Mouse (Mus musculus): Measurements from ENCODE around the gene Olfr462. TPM values are rescaled to one million over a fixed set of nuclear protein-coding genes. Genes with fewer than 3 reads are reported as not detected.

The Olfr462 gene
- polyA plus RNA-seq, 2 experiments, result not detected

DNA sequence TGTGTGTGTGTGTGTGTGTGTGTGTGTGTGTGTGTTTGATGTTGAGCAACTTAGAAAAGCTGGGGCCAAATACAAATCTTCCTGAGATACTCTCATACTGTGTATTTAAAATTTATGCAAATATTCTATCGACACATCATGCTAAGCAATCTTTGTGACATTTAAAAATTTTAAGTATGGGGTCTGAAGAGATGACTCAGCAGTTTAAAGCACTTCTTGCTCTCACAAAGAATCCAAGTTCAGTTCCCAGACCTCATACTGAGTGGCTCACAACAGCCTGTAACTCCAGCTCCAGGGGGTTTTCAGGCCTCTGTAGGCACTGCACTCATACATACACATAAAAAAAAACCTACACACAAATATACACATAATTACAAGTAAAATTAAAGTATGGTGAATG lies 23.9 kb upstream of the Olfr462 start:
- WGBS, result 96% methylated on average over 1 of the region's 1 CpGs
- no peak for DNase-seq (ENCODE audit: low spot score)
- no peaks in the 10 kb centered on the region for H3K9me3 ChIP-seq (ENCODE audit: control insufficient read depth, low read length)
- H3K4me3 ChIP-seq (replicated peaks; ENCODE audit: low read length), result no peak overlapping the region
- no peaks in the 10 kb centered on the region for H3K27me3 ChIP-seq (ENCODE audit: control insufficient read depth, insufficient read depth, low read length)
- H3K27ac ChIP-seq (replicated peaks; ENCODE audit: low read depth, low read length), result no peak overlapping the region
- ATAC-seq (ENCODE audit: low FRiP score, low read depth), result no peak
- TF ChIP-seq POLR2A (IDR thresholded peaks at IDR 0.05; ENCODE audit: borderline replicate concordance, extremely low read depth, insufficient read depth, insufficient read length), result no peak
- H3K4me1 ChIP-seq (ENCODE audit: control insufficient read depth, insufficient read depth, low read length), result no peaks in the 10 kb centered on the region
- H3K4me2 ChIP-seq (replicated peaks; ENCODE audit: low read depth, low read length, severe bottlenecking), result no peak overlapping the region
- no peaks in the 10 kb centered on the region for H3K36me3 ChIP-seq (ENCODE audit: control insufficient read depth, insufficient read depth, low read length)
- no peak overlapping the region for H3K9ac ChIP-seq (ENCODE audit: low read depth, low read length, severe bottlenecking)

DNA sequence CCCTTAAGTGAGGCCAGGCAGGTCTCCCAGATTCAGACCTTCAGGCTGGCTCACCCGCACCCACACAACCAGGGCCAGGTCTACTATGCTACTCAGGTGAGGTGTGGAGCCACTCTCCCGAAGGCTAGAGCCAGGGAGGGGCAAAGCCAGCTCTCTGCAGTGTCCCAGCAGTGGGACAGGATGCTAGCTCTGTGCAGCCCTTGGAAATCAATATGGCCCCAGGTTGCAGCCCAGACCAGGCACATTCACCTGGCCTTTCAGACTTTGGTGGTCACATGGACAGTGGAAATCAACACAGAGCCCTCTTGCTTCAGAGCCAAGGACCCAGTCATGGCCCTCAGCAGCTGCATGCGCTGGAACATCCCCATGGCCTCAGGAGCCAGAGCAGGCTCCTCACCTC lies 12.3 kb upstream of the Olfr462 start:
- Histone ChIP-seq H3K27ac (replicated peaks; ENCODE audit: low read depth, low read length) (no peak overlapping the region), H3K9ac (ENCODE audit: low read depth, low read length, severe bottlenecking) (no peak overlapping the region), H3K36me3 (ENCODE audit: control insufficient read depth, insufficient read depth, low read length) (no peaks in the 10 kb centered on the region), H3K4me3 (replicated peaks; ENCODE audit: low read length) (no peak overlapping the region), H3K9me3 (ENCODE audit: control insufficient read depth, low read length) (no peaks in the 10 kb centered on the region), H3K4me2 (replicated peaks; ENCODE audit: low read depth, low read length, severe bottlenecking) (no peak overlapping the region), H3K4me1 (ENCODE audit: control insufficient read depth, insufficient read depth, low read length) (no peaks in the 10 kb centered on the region), H3K27me3 (ENCODE audit: control insufficient read depth, insufficient read depth, low read length) (no peaks in the 10 kb centered on the region)
- DNase-seq (ENCODE audit: low spot score) (no peak), ATAC-seq (ENCODE audit: low FRiP score, low read depth) (no peak)
- 80% methylated on average over 3 of the region's 3 CpGs for WGBS
- no peak for TF ChIP-seq POLR2A (IDR thresholded peaks at IDR 0.05; ENCODE audit: borderline replicate concordance, extremely low read depth, insufficient read depth, insufficient read length)

DNA sequence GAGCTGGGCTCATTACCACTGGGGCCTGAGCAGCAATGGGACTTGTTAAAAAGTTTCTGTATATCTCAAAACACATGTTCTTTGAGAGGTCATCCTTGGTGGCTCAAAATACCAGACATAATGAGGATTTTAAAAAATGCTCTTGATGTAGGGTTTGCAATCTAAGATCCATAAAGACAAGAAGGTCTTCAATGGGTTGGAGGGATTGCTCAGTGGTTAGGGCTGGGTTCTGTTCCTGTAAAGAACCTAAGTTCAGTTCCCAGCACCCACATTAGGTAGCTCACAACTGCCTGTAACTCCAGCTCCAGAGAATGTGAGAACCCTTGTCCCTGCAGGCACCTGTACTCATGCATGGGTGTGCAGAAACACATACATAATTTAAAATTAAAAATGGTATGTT lies 5.2 kb upstream of the Olfr462 start, which contains the start of gene Olfr463:
Gene Olfr463 (minus strand): TSS at position 101 of the 400 bp plus-strand sequence.
- Histone ChIP-seq H3K4me1 (ENCODE audit: control insufficient read depth, insufficient read depth, low read length) (no peaks in the 10 kb centered on the region), H3K4me3 (replicated peaks; ENCODE audit: low read length) (no peak within 1 kb of the TSS), H3K27me3 (ENCODE audit: control insufficient read depth, insufficient read depth, low read length) (no peaks in the 10 kb centered on the region), H3K27ac (replicated peaks; ENCODE audit: low read depth, low read length) (no peak within 1 kb of the TSS), H3K9me3 (ENCODE audit: control insufficient read depth, low read length) (no peaks in the 10 kb centered on the region), H3K36me3 (ENCODE audit: control insufficient read depth, insufficient read depth, low read length) (no peaks in the 10 kb centered on the region), H3K4me2 (replicated peaks; ENCODE audit: low read depth, low read length, severe bottlenecking) (no peak within 1 kb of the TSS), H3K9ac (ENCODE audit: low read depth, low read length, severe bottlenecking) (no peak within 1 kb of the TSS)
- no peak for ATAC-seq (ENCODE audit: low FRiP score, low read depth)
- TF ChIP-seq POLR2A (IDR thresholded peaks at IDR 0.05; ENCODE audit: borderline replicate concordance, extremely low read depth, insufficient read depth, insufficient read length), result no peak
- no peak for DNase-seq (ENCODE audit: low spot score)

DNA sequence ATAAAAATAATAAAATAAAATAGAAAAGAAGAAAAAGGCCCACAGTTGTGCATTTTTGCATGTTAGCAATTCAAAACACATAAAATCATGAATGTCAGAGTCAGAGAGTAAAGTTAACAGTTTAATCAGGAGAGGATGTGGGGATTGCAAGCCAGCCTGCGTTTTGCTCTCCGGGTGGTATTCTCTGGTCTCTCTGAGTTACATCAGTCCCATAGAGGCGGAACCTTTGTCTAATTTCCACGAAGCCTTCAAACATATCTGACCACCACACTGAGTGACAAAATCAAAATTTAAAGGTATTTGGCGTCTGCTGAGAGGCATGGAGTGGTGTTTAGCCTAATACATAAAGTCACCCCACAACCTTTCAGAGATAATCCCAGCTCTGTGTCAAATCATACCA lies 7.2 kb downstream of the Olfr462 start:
- TF ChIP-seq POLR2A (IDR thresholded peaks at IDR 0.05; ENCODE audit: borderline replicate concordance, extremely low read depth, insufficient read depth, insufficient read length), result no peak
- 74% methylated on average over 5 of the region's 5 CpGs for WGBS
- ATAC-seq (ENCODE audit: low FRiP score, low read depth) (no peak), DNase-seq (ENCODE audit: low spot score) (no peak)
- H3K4me3 ChIP-seq (replicated peaks; ENCODE audit: low read length), result no peak overlapping the region
- H3K4me2 ChIP-seq (replicated peaks; ENCODE audit: low read depth, low read length, severe bottlenecking), result no peak overlapping the region
- no peak overlapping the region for H3K9ac ChIP-seq (ENCODE audit: low read depth, low read length, severe bottlenecking)
- H3K4me1 ChIP-seq (ENCODE audit: control insufficient read depth, insufficient read depth, low read length), result 0 out of 2 replicates have a peak, but pooled peaks cover 2% of the 10 kb centered on the region
- no peaks in the 10 kb centered on the region for H3K9me3 ChIP-seq (ENCODE audit: control insufficient read depth, low read length)
- no peak overlapping the region for H3K27ac ChIP-seq (replicated peaks; ENCODE audit: low read depth, low read length)
- H3K27me3 ChIP-seq (ENCODE audit: control insufficient read depth, insufficient read depth, low read length), result no peaks in the 10 kb centered on the region
- no peaks in the 10 kb centered on the region for H3K36me3 ChIP-seq (ENCODE audit: control insufficient read depth, insufficient read depth, low read length)

DNA sequence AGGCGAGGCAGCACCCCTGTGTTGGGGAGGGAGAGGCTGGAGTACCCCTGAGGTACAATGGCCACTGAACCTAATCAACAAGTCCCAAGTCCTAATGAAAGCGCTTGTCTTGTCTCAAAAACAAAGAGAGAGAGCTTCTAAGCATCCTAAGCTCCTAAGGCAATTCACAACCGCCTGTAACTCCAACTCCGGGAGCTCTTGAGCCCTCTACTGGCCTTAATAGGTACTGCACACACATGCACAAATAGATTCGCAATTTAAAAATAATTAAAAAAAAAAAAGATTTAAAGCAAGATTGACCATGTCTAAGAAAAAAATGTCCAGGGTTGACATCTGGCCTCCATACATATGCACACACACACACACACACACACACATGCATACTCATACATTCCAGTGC lies 8.6 kb downstream of the Olfr462 start:
- no peaks in the 10 kb centered on the region for H3K27me3 ChIP-seq (ENCODE audit: control insufficient read depth, insufficient read depth, low read length)
- no peaks in the 10 kb centered on the region for H3K36me3 ChIP-seq (ENCODE audit: control insufficient read depth, insufficient read depth, low read length)
- H3K27ac ChIP-seq (replicated peaks; ENCODE audit: low read depth, low read length), result no peak overlapping the region
- H3K9me3 ChIP-seq (ENCODE audit: control insufficient read depth, low read length), result no peaks in the 10 kb centered on the region
- H3K4me2 ChIP-seq (replicated peaks; ENCODE audit: low read depth, low read length, severe bottlenecking), result no peak overlapping the region
- 40% methylated on average over 5 of the region's 5 CpGs for WGBS
- no peak for DNase-seq (ENCODE audit: low spot score)
- no peak overlapping the region for H3K4me3 ChIP-seq (replicated peaks; ENCODE audit: low read length)
- 0 out of 2 replicates have a peak, but pooled peaks cover 2% of the 10 kb centered on the region for H3K4me1 ChIP-seq (ENCODE audit: control insufficient read depth, insufficient read depth, low read length)
- no peak for ATAC-seq (ENCODE audit: low FRiP score, low read depth)
- TF ChIP-seq POLR2A (IDR thresholded peaks at IDR 0.05; ENCODE audit: borderline replicate concordance, extremely low read depth, insufficient read depth, insufficient read length), result no peak
- no peak overlapping the region for H3K9ac ChIP-seq (ENCODE audit: low read depth, low read length, severe bottlenecking)

DNA sequence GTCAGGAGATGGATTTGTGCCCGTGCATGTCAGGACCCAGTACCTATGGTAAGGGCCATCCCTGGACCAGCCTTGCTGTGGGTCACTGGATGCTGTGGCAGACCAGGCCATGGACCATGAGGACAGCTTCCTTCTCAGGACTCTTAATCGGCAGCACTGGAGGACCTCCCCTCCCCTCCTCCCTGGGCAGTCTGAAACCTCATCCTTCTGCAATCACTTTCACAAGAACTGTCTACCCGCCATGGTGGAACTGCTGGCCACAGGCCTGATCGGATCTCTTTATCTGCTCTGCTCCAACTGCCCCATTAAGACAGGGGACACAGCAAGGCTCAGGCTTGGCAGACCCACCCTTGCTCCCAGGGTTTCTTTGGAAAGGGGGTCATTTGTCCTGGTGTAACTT lies 10.4 kb downstream of the Olfr462 start:
- H3K9ac ChIP-seq (ENCODE audit: low read depth, low read length, severe bottlenecking), result no peak overlapping the region
- no peak overlapping the region for H3K4me3 ChIP-seq (replicated peaks; ENCODE audit: low read length)
- no peak for DNase-seq (ENCODE audit: low spot score)
- H3K4me1 ChIP-seq (ENCODE audit: control insufficient read depth, insufficient read depth, low read length), result 0 out of 2 replicates have a peak, but pooled peaks cover 2% of the 10 kb centered on the region
- TF ChIP-seq POLR2A (IDR thresholded peaks at IDR 0.05; ENCODE audit: borderline replicate concordance, extremely low read depth, insufficient read depth, insufficient read length), result no peak
- no peak overlapping the region for H3K4me2 ChIP-seq (replicated peaks; ENCODE audit: low read depth, low read length, severe bottlenecking)
- H3K36me3 ChIP-seq (ENCODE audit: control insufficient read depth, insufficient read depth, low read length), result no peaks in the 10 kb centered on the region
- no peak for ATAC-seq (ENCODE audit: low FRiP score, low read depth)
- no peaks in the 10 kb centered on the region for H3K9me3 ChIP-seq (ENCODE audit: control insufficient read depth, low read length)
- H3K27me3 ChIP-seq (ENCODE audit: control insufficient read depth, insufficient read depth, low read length), result no peaks in the 10 kb centered on the region
- WGBS, result 70% methylated on average over 4 of the region's 4 CpGs
- H3K27ac ChIP-seq (replicated peaks; ENCODE audit: low read depth, low read length), result no peak overlapping the region
